Mouse (Mus musculus): Measurements from ENCODE around the gene Bcas2. TPM values are rescaled to one million over a fixed set of nuclear protein-coding genes. Genes with fewer than 3 reads are reported as not detected.
"Not testable (repeated sequence)": the region's sequence is repeated elsewhere in the genome, so short reads cannot be mapped to it uniquely, and the experiment has no call there.

The Bcas2 gene
- total RNA-seq, 2 experiments from 2014 or later = 48.8 to 51.3 TPM

DNA sequence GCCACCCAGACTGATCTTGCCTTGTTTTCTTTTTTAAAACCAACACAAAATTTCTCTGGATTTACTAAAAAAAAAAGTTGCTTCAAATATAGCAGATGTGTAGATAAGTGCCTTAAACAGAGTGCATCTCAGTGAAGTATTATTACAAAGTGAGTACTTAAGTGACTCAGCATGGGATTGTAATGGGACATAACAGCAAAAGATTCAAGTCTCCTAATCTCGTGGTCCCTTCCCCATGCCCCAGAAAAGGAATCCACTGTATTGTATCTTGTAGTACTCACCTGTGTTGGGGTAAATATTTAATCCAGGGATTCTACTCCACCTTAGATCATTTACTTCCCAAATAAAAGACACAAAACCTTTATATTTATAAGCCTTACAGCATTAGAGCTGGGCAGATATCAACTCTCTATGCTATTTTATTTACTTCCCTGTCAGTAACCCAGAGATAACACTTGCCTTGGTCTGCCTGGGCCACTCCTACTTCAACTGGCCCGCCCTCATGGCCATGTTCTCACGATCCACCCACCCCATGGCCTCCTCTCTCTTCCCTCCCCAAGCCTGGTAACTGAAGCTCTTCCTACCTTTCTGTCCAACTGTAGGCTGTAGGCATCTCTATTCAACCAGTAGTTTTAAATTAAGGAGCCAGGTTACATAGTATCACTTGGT, 12.1 kb upstream of the Bcas2 start:
- no peak for DNase-seq

DNA sequence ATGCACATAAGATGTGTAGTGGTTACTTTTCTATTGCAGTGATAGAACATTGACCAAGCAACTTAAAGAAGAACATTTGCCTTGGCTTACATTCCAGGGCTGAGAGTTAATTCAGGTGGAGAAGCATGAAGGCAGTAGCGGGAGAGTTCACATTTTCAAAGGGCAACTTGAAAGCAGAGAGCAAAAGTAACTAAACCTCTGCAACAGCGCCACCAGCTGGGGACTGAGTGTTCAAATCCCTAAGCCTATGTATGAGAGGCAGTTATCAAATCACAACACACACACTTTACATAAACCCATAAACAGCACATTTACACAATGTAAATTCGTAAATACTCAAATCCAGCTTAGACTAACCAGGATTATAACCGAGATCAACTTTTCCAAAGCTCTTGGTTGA, 1.7 kb upstream of the Bcas2 start:
- peak; percentile 72 to 91 for DNase-seq

DNA sequence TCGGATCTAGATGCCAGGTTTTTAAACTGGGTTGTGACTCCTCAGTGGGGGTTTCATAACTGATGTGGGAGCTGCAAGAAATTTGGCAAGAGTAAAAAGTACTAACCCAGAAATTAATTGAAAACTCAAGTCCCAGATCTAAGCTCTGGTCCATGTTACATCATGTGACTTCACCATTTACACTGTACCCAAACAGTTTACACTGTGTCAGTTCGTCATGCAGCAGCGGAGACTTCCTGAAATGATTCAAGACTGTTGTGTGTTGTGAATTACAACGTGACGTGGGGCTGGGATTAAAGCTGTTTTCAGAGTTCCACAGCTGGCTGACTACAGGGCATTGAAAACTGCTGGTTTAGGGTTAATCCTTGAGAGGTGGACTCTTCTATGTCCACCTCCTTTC, 1.2 kb downstream of the Bcas2 start:
- DNase-seq = no peak

DNA sequence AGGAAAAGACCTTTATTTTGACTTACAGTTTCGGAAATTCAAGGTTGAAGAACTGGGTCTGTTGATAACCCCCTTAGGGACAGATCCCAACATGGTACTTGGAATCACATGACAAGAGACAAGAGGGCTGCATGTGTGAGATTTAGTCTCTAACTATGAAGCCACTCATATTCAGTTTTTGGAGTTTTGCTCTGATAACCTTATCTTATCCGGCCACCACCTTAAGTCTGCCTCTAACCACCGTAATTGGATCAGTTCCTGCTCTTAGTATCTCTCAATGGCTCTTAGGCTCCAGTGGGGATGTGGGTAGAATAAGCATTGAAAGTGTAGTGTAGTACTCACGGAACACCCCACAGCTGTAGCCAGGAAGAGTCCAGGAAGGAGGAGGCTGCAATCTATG, 5.3 kb downstream of the Bcas2 start:
- DNase-seq = no peak

DNA sequence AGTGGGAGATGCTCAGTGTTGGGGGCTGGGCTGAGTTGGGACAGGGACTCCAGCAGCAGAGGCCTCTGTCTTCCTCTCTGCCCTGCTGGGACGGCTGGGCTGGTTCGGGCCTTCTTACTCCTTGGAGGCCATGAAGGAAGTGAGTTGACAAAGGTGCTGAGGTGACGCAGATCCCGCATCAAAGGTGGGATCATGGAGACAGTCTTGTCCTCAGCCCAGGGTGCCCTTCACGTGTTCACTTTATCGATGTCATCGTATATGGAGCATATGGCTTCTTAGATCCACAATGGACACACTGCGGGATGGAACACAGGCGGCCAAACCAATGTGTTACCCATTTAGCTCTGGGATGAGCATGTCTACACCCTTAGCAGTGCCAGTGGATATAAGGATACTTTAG, 8.1 kb downstream of the Bcas2 start:
- no peak for DNase-seq

DNA sequence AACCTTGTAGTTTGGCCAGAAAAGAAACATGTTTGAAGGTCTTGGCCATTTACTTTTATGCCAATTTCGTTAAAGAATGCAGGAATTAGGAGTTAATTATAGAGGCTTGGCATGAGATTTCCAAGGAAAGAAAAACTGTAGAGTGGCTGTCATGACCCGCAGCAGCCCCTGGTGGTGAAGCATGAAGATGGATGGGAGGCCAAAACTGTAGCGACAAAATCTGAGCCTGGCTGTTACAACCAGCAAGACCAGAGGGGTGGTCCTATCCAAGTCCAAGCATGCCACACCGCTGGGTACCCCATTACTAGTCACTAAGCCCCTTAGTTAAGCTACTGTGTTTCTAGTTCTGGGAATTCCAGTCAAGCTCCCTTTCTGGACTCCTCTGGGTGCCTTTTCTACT, 9.7 kb downstream of the Bcas2 start:
- DNase-seq = no peak

DNA sequence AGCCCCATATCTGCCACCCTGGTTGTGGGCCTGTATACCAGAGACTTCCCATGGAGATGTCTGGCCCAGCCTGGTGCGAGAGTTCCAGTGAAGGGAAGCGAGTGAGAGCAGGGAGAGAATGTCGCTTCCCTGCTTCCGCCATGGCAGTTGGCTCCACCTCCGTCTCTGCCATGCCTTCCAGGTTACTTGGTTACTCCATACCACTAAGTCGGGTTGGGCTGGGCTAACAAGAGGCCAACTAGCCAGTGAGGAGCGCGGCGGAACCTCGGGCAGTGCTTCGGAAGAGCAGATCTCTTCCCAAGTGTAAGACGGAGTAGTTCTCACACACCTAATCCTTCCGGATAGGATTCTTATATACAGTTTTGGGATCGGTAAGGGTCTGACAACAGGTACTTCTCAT, 11.4 kb downstream of the Bcas2 start:
- no peak for DNase-seq

DNA sequence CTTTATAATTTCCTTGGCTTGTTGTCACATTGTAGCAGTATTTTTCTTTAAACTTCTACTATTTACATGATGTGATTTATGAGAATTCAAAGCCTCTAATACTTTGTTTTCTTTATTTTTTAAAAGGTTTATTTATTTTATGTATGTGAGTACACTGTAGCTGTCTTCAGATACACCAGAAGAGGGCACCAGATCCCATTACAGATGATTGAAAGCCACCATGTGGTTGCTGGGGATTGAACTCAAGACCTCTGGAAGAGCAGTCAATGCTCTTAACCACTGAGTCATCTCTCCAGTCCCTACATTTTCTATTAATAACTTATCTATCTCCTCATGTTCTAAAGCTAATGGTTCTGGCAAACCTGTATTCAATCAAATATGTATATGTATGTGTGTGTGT, 13.0 kb downstream of the Bcas2 start:
- DNase-seq = not testable (repeated sequence)

DNA sequence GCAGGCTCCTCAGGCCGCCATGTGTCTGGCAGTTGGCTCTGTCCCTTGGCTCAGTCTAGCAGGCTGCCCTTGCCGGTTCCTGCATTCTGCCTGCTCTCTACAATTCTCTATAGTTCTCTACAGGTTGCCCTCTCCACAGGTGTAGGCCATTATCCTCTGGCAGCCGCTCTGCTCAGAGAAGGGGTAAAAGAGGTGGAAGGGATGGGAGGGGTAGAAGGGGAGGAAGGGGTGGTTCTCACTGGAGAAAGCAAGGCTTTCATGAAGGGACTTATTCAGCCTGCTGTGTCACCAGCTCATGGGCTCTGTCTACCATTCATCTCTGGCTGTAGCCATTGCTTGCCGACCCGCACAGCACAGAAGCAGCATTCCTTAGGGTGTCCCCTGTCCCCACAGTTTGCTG, 17.0 kb downstream of the Bcas2 start:
- no peak for DNase-seq

DNA sequence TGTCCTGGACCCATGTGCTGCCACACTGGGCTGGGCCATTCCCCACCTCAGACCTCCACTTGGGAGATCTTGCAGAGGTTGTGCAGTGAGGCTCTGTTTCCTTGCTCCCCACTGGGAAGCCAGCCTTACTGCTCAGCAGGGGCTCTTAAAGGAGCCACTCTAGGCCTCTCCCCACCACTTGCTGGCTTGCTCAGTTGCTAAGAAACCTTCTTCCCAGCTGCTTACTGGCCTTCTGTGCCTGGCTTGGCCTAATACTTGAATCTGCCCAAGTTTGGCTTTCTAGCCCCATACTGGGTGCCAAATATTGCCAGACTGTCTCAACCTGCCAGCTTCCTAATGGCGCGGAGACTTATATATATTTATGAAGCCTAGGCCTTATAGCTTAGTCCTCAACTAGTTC, 17.4 kb downstream of the Bcas2 start:
- DNase-seq = no peak

DNA sequence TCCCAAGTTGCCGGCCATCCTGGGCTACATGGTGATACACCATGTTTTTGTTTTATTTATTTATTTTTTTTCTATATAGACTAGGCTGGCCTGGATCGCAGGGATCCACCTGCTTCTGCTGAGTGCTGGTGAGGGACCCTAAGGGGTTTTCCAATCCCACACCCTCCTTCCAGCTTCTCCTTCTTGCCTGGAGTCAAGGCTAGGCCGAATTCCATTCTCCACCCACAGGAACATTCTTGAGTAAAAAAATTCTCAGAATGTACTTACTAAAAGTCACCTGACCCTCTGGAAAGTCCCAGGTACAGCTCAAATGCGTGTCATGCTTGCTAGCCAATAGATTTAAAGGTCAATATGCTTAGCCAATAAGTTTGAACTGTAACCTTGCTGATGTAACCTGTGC, 20.7 kb downstream of the Bcas2 start:
- no peak for DNase-seq

DNA sequence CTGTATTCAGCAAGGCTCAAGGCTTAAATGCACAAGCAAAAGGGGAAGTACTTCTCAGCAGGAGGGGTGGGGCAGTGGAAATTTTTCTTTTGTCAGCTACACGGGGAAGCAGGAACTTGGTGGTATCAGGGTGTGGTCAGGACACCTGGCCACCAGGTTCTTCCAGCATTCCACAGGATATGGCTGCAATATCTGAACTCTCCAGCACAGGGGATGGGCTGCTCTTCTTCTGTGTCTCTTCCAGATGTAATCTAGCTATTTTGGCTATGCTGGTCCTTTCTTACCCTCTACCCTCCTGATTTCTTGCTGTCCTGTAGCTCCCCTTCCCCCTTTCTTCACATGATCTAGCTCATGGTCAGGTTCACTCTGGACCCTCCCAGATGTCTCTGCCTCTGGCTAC, 21.7 kb downstream of the Bcas2 start:
- no peak for DNase-seq

DNA sequence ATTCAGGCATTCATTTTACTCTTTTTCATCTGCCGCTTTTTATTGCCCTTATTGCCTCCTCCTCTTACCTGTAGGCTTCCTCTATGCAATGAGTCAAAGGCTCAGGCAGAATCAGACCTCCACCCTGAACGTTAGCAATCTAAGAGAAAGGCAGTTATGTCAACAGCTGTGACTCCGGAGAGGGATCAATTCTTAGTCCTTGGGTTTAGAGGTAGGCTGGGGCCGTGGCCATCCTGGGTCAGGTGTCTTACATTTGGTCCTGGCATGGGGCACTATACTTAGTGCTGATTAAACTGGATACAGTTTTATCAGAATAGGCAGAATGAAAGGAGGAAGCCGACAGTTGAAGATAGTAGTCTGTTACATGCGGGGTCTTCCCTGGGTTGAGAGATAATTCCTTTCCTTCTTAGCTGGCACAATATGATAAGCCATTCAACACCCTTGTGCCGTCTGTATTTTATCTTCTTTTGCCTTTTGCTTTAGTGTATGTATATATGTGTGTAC, 24.9 kb downstream of the Bcas2 start:
- no peak for DNase-seq

DNA sequence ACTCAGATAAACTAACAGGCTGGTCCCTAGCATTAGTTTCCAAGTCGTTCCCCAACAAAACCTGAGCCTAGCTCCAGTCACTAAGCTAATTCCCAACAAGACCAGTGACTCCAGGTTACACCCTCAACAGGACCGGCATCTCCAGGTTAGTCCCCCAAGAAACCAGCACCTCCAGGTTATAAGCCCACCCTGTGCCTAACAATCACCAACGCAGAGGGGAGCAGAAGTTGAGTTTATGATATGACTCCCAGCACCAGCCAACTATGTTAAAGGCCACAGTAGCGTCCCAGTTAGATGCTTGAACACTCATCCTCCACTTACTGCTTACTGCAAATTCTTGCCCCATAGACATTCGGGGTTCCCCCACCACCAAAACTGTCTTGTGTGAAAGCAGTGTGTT, 27.9 kb downstream of the Bcas2 start:
- no peak for DNase-seq

DNA sequence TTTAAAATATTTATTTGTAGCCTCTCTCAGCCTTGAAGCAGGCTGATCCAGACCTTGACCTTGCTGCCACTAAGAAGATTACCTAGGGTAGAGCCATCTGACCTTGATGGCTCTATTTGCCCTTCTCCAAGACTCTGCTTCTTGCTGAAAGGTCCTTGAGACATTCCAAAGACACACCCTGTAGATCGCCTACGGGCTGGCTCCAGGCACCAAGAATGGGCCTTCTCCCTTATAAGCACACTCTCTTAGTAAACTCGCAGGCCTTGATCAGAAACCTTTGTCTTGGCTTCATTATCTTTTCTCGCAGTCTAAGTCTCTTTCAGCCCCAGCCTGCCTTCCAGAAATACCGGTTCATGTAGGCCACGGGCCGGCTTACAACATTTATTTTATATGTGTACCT, 29.6 kb downstream of the Bcas2 start:
- not testable (repeated sequence) for DNase-seq

DNA sequence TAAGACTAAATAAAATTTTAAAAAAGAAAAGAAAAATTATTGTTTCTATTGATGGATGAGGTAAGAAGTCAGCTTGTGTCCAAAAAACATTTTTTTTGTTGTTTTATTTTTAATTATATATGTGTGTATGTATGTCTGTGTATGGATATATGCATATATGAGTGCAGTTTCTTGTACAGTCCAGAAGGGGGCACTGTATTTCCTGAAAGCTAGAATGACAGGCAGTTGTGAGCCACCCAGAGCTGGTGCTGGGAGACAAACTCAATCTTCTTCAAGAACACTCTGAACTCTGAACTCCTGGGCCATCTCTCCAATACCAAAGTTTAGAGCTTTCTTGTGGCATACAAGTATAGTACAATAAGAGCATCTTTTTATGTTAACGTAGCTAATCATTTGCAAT, 32.1 kb downstream of the Bcas2 start:
- no peak for DNase-seq

DNA sequence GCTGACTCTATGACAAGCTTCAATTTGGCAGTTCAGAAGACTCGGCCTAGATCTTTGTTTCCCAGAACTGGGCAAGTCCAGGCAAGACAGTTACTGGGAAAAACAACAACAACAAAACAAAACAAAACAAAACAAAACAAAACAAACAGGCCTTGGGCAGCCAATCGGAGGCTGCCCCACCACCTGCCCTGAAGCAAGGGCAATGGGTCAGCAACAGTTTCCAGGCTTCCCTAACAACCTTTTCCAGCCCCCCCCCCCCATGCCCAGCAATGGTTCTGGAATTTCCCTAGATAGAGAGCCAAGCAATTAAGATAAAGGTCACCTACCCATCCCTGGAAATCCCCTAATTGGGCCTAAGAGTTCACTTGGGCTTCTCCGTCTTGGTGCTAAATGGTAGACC, 33.0 kb downstream of the Bcas2 start:
- DNase-seq = no peak

DNA sequence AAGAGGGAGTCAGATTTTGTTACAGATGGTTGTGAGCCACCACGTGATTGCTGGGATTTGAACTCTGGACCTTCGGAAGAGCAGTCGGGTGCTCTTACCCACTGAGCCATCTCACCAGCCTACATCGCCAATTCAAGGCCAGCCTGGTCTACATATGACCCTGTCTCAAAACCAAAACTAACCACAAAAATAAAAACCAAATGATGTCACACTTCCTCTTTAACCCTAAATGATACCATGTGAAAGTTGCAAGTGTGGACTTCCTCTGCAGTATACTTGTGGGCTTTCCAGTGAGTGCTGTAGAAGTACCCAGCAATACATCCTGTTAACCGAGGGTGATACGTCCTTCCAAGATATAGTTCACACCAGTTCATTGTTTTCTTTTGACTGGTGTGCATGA, 34.9 kb downstream of the Bcas2 start:
- DNase-seq = peak in 1 of 2 experiments; percentile 7

DNA sequence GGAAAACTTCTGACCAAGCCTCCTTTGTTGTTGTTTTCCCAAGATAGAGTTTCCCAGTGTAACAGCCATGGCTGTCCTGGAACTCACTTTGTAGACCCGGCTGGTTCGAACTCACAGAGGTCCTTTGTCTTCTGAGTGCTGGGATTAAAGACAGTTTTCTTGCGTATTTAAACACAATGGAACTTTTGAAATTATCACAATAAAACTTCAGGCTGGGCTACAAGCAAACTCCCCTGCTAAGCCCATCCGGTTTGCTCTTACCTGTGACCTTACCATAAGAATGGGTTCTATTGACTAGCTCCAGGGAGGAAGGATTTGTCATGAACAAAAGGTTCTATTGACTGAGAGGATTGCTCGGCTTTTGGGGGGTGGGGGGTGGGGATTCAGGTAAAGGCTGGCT, 36.3 kb downstream of the Bcas2 start:
- no peak for DNase-seq

DNA sequence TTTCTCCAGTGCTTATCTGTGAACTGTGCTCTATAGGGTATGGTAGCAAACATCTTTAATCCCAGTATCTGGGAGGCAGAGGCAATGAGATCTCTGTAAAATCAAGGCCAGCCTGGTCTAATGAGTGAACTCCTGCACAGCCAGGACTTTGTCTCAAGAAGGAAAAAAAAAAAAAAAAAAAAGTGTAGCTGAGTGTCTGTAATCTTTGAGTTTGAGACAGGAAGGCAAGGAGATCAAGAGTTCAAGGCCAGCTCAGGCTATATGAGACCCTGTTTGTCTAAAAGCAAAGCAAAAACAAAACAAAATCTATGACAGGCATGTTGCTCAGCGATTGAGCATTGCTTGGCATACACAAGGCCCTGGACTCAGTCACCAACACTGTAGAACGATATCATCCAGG, 36.8 kb downstream of the Bcas2 start:
- DNase-seq = no peak

DNA sequence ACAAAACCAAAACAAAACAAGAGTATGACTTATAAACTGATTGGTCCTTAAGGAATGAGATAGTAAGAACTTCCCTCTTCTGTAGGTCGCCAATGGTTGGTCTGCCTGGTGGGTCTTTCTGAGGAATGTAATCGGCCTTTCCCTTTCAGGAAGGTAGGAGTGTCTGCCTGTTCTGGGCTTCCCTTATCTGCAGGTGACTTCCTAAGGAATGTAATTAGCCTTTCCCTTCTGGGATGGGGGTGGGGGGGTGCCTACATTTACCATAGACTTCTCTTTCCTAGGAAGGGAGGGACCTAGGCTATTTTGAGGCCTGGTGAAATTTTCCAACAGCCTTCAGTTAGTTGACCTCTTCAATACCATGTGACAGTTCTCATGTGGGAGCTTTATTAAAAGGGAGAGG, 39.6 kb downstream of the Bcas2 start:
- no peak for DNase-seq

DNA sequence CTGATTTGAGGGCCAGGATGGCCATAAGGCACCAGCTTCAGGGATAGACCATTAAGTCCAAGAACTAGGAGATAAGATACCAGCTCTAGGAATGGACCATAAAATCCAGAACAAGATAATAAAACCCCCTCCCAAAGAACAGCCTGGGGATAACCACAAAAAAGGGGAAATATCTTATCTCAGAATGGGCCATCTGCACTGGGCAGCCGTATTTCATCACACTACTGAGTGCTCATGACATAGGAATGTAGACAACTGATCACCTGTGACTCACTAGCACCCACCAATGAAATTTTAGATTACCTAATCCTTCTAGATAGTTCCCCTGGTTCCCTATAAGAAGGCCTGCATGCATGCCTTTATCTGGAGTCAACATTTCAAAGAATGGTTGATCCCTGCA, 40.7 kb downstream of the Bcas2 start:
- no peak for DNase-seq

DNA sequence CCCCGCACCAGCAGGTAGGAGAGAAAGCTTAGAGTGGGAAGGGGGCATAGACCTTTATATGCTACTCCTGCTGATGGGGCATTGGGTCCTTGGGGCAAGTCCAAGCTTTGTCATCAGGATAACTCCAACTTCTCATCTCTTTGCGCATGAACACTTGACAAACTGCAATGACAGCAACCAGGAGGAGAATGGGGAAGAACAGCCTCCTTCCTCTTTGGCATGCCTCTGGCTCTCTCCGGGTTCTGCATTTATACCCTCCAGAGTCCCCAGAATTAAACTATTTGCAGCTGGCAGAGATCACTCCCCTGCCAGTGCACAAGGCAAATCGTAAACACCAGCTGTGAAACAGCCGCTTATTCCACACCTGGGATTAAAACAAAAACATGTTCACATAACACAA, 42.1 kb downstream of the Bcas2 start:
- DNase-seq = peak; percentile 3 to 44

DNA sequence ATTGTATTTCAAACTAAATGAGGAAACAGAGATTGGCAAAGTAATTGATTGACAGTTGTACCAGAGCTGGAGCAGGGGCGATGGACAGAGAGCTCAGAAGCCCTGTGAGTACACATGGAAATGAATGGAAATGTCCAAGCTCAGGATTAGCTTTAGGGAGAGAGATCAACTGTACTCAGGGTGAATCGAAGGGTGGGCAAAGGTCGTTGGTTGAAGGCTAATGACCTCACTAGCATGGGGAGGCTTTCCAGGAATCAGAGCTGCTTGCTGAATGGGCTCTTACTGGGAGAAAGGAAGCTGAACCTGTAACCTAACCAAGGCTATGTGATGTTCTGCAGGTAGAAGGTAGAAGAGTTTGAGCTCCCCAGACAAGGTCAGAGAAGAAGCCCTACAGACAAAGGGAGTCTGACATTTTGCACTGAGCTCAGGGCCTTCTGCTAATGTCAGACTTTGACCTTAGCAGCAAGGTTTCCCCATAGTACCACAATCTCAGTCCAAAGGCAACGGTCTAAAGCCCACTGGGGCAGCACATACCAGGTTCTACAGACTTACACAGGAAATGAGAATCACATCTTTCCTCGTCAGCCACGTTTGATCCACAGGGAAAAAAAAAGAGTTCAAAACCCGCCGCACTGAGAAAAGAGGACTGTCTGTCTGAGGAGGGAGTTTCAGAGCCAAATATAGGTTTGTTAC, 43.3 kb downstream of the Bcas2 start:
- DNase-seq = no peak
